Mouse (Mus musculus) lung, postnatal 0 days (tissue): ENCODE results near the gene Aebp1.

ENCODE experiments used
- CTCF ChIP-seq: IDR thresholded peaks from 2 replicates; pipeline ENCODE4 v1.5.1; 2016; ENCODE audit warnings: antibody characterized with exemption, mild to moderate bottlenecking
- EP300 ChIP-seq: IDR thresholded peaks from 2 replicates; pipeline ENCODE4 v1.6.1; 2016; ENCODE audit warnings: antibody characterized with exemption, mild to moderate bottlenecking, control low read depth

DNA sequence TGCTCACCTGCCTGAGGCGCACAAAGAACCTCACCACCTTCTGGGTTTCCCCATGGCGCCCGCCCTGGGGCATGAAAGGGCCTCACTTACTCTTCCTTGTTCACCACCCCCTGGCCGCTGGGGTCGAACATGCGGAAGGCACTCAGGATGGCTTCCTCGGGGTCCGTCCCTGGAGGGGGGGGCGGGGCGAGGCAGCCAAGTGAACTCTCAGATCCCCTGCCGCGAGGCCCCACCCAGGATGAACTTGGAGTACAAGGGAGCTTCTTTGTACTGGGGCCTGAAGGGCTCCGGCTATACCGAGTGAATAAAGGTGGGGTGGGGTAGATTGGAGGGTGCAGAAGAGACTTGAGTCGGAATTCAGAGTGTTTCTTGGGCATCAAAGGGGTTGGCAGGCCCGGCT, 35.5 kb downstream of the Aebp1 start:
- TF ChIP-seq CTCF (no peak), EP300 (no peak)
